Mouse (Mus musculus) heart, postnatal 36 days (tissue): ENCODE measurements around the gene Fer1l4. TPM values are rescaled to one million over a fixed set of nuclear protein-coding genes. Genes with fewer than 3 reads are reported as not detected.
A peak's percentile ranks its signal among the peaks of the same experiment; 100 is the strongest.

Experiments
- DNase-seq, 2 experiments: peaks; one replicate each; pipeline ENCODE4 v3.0.0; 2021 to 2022
- intact Hi-C: fragments of 180-260 bp; cut with DNase I; formaldehyde crosslinking; loops from one replicate; pipeline ENCODE4 v1.15.1; 2025
- total RNA-seq, 2 experiments: library from RNA; stranded (reverse); gene quantifications; 2 replicates each; pipeline ENCODE4 v1.2.3; 2021

Fer1l4 gene
- not detected for total RNA-seq

GRCm38 (mm10) chr2:156052816-156053215 lies at the start of gene Fer1l4:
Gene Fer1l4, minus strand, starts transcription at chr2:156052947.
- intact Hi-C loops = no loop called here
- DNase-seq = no peak

DNA sequence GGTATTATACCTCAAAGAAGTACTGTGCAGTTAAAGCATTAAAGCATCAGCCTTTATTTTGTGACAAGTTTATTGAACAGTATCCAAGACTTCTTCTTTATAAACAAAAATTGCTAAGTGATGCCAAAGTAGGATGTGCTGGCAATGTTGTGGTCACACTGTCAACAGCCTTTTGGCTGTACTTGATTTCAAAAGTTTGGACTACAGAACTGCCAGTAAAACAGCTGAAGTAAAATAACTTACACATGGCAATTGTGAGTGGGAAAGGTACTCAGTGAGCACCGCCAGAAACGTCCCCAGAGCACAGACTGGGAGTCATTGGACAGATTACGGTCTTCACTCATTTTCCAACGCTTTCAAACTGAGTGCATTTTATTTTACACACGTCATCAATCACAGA lies 39.2 kb upstream of the Fer1l4 start:
- DNase-seq = no peak
- intact Hi-C loops = no loop called here

GRCm38 (mm10) chr2:156089799-156090198 lies 37.1 kb upstream of the Fer1l4 start:
- intact Hi-C loops = no loop called here
- no peak for DNase-seq

DNA sequence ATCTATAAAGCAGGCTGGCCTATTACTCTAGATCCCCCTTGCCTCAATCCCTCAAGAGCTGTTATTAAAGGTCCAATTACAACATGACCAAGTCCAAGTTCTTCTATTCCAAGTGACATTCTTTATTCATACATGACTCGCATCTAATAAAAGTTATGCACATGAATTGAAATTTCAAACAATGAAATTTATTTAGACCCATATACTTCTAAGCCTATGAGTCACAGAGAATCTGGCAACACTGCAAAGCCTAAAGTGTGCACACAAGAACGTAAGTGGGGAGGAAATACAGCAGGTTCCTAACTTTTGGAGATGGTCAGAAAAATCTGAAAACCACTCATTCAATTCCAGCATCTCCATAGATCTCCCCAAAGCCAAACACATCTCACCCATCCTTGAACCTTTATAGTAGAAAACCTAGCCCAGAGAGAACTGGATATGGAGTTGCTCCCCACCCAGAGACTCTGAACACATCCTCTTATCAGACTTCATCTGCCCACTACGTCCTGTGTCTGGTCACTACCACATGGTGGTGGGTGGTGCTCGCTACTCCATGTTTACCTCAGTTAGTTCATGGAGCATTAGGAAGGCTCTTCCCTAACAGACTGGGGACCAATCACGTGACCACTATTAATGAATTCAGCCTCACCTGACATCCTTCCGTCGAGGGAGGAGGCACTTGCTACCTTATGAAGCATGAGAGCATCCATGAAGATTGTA lies 34.8 kb upstream of the Fer1l4 start:
- intact Hi-C loops = no loop called here
- DNase-seq = no peak

GRCm38 (mm10) chr2:156084541-156084940 lies 31.8 kb upstream of the Fer1l4 start:
- intact Hi-C loops = no loop called here
- DNase-seq = no peak

- intact Hi-C loops = no loop called here
- no peak for DNase-seq
Observed at GRCm38 (mm10) chr2:156080391-156080790, 27.6 kb upstream of the Fer1l4 start.

DNA sequence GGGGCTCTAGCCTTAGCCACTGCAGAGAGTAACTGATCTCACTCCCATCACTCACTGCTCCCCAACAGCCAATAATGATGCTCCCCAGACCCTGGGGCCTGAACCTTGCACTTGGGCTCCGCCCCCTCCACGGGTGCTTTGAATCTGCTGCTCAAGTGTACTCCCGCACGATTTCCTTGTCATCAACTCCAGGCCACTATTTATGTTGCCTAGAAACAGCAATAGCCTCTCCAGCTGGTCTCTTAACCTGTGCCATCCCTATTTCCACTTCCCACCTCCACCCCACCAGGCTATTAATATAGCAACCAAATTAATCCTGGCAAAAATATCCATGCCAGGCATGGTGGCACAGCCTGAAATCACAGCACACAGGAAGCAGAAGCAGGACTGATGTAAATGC lies 26.9 kb upstream of the Fer1l4 start:
- intact Hi-C loops = no loop called here
- DNase-seq = no peak

DNA sequence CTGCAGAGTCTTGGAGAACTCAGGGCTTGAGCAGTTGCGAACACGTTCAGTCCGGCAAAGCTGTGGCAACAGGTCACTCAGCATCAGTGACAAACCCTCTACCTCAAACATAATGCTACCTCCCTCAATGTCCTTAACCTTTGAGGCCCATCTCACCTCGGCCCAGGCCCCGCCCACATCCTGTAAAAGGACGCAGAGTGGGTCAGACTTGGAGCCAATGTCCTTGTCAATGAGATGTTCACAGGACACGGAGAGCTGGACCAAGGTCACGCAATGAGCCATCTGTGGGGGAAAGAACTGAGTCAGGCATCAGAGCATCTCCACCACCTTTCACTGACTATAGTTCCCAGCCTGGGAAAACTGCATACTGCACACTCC lies 26.4 kb upstream of the Fer1l4 start:
- intact Hi-C loops = no loop called here
- no peak for DNase-seq

- no peak for DNase-seq
- intact Hi-C loops = no loop called here
Observed at GRCm38 (mm10) chr2:156078421-156079182, 25.9 kb upstream of the Fer1l4 start.

DNA sequence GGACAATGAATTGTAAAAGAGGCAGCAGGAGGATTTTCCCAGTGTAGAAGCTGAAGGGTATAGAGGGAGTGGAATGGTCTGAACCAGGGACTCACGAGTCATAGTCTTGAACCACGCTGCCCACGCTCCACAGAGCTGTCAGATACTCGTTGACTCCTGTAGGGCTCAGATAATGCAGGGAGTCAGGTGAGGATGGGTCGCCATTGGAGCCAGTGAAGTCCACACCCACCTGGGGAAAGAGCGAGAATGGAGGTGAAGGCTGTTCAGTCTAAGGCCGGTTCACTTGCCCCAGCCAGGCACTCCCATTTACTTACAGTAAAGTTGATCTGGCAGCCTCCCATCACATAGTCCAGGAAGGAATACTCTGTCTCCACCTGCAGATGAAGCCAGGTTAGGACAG lies 24.7 kb upstream of the Fer1l4 start:
- intact Hi-C loops = no loop called here
- DNase-seq = no peak

GRCm38 (mm10) chr2:156073725-156074124 lies 21.0 kb upstream of the Fer1l4 start:
- peak; percentile 26 for DNase-seq
- intact Hi-C loops = no loop called here

GRCm38 (mm10) chr2:156071236-156071635 lies 18.5 kb upstream of the Fer1l4 start:
- DNase-seq = no peak
- intact Hi-C loops = no loop called here

DNA sequence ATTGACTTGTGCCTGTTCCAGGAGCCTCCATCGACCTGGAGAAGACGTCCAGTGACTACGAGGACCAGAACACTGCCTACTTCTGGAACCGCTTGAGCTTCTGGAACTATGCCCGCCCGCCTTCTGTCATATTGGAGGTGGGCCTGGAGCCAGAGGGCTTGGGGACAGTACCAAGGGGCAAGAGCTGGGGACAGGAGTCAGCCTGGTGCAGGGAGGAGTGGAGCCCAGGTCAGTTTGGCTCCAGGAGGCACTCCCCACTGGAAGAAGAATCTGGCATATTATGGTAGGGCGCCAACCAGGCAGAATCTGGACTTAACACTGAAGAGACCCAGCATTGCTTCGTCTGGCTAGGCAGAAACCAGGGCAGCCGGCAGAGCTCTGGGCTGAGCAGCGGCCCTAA lies 15.2 kb upstream of the Fer1l4 start:
- intact Hi-C loops = no loop called here
- no peak for DNase-seq

GRCm38 (mm10) chr2:156066126-156066525 lies 13.4 kb upstream of the Fer1l4 start:
- DNase-seq = no peak
- intact Hi-C loops = no loop called here

DNA sequence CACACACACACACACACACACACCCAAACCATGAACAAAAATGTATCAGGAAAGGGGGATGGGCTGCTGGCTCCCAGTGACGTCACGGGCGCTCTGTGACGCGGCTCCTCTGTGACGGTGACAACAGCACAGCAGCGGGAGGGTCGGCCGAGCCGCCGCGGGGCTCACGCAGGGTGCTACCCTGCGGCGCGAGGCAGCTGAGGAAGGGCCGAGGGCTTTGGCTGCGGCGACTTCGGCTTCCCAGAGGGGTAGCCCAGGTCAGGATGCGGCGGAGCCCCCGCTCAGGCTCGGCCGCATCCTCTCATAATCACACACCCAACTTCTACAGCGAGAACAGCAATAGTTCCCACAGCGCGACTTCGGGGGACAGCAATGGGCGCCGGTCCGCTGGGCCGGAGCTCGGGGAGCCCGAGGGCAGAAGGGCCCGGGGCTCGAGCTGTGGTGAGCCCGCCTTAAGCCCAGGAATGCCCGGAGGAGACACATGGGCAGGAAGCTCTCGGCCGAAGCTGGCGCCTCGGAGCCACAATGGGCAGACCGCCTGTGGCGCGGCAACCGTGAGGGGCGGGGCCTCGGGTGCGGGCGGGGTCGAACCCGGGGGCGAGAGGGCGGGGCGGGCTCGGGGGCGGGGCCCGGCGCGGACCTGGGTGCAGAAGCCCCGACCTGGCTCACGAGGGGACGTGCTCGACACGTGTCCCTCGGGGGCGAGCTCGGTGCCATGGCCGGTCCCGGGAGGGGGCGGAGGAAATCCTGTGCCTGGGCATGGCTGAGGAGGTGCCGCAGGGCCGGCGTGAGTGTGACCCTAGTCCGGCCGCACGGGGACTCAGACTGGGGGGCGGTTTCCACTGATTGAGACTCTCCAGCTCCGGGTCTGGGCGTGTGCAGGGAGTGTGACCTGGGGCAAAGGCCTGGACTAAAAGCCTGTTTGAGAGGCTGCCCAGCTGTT lies 12.6 kb upstream of the Fer1l4 start, which contains the start of gene Spag4:
TSS of gene Spag4 (plus strand) at position 77 of the 943 bp plus-strand sequence.
- intact Hi-C loops = no loop called here
- peak; percentile 70 to 73 for DNase-seq

- DNase-seq = no peak
- intact Hi-C loops = no loop called here
Observed at GRCm38 (mm10) chr2:156047929-156048328, 4.8 kb downstream of the Fer1l4 start.

DNA sequence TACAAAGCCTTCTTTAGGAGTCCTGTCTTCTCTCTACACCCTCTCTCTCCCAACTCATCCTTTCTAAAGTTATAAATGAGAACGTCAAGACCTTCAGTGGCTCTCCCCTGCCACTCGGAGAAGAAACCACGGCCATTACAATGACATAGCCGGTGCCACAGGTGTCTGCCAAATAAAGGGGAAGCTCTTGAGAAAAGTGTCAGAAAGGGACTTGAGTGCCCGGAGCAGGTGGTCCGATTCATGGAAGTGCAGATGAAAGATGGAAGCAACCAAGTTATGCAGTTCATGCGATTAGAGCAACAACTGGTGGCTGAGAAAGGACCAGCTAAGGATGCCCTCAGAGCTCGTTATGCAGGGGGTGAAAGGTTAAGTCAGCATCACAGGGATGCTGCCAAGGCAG lies 9.8 kb downstream of the Fer1l4 start:
- no peak for DNase-seq
- intact Hi-C loops = no loop called here

- intact Hi-C loops = no loop called here
- no peak for DNase-seq
Observed at GRCm38 (mm10) chr2:156039390-156039789, 13.4 kb downstream of the Fer1l4 start.

DNA sequence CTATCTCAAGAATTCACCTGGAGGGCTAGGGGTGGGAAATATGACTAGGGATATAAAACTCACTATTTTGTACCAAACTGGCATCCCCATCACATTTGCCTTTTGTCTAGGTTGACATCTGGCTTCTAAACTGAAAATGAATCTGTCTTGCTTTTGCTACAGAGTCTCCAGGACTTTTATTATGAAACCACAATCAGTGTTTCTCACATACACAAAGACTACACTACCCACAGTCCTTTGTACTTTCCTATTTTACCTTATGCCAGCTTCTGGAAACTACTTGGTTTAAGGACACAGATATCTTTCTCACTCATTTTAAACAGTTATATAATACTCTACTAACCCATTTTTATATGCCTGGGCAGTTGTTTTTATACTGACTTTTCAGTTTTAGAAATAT lies 27.3 kb downstream of the Fer1l4 start:
- no peak for DNase-seq
- intact Hi-C loops = no loop called here

DNA sequence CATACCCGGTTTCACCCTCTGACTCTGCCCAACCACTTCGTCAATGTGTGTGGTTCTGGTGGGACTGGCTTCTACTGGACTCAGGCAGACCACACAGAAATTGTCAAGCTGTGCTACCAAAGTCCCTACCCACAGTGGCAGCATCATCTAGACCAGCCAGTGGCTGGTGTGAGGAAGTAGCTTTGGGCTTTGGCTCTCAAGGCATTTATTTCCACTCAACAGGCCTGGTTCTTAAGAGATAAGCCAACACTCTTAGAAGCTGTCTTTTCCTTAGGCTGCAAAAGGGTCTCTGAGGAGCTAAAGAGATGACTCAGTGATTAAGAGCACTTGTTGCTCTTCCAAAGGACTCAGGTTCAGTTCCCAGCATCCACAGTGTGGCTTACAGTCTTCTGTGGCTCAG lies 31.0 kb downstream of the Fer1l4 start:
- intact Hi-C loops = no loop called here
- DNase-seq = no peak

- intact Hi-C loops = no loop called here
- DNase-seq = no peak
Observed at GRCm38 (mm10) chr2:156021219-156021618, 31.5 kb downstream of the Fer1l4 start.
